Mouse (Mus musculus) spleen, adult 2 months (tissue): Measurements from ENCODE around the gene Rspry1. TPM values are rescaled to one million over a fixed set of nuclear protein-coding genes. Genes with fewer than 3 reads are reported as not detected.

Experiments used
- DNase-seq, 2 experiments: peaks; one replicate each; pipeline versions ENCODE4 v3.0.0 to v3.0.0-alpha.2; 2012 to 2021; ENCODE audit warnings: low spot score in 2 of 2, low read depth in 1 of 2
- H3K27ac ChIP-seq: fragments of 200-500 bp; 2 replicates; pipeline ENCODE4 v1.5.1; 2012; ENCODE audit warnings: low read length, inconsistent platforms; ENCODE audit not compliant: insufficient read depth
- H3K27me3 ChIP-seq: fragments of 200-500 bp; 2 replicates; pipeline ENCODE4 v1.6.1; 2012; ENCODE audit warnings: mild to moderate bottlenecking, moderate library complexity, low read length, inconsistent platforms; ENCODE audit not compliant: control insufficient read depth, insufficient read depth
- H3K36me3 ChIP-seq: fragments of 200-500 bp; 2 replicates; pipeline ENCODE4 v1.6.1; 2012; ENCODE audit warnings: mild to moderate bottlenecking, low read length, inconsistent platforms; ENCODE audit not compliant: control insufficient read depth, insufficient read depth
- H3K4me1 ChIP-seq: fragments of 200-500 bp; 2 replicates; pipeline ENCODE4 v1.6.1; 2011; ENCODE audit warnings: inconsistent platforms; ENCODE audit not compliant: control insufficient read depth, insufficient read depth, insufficient read length
- H3K4me3 ChIP-seq: fragments of 200-500 bp; 2 replicates; pipeline ENCODE4 v1.5.1; 2011; ENCODE audit warnings: mild to moderate bottlenecking, inconsistent platforms; ENCODE audit not compliant: insufficient read depth, insufficient read length; ENCODE audit errors: extremely low read depth
- CTCF ChIP-seq: fragments of 200-500 bp; IDR thresholded peaks from 2 replicates; pipeline ENCODE4 v1.5.1; 2011; ENCODE audit warnings: mild to moderate bottlenecking, inconsistent platforms; ENCODE audit not compliant: insufficient read depth, insufficient read length, insufficient replicate concordance; ENCODE audit errors: extremely low read depth
- POLR2A ChIP-seq: fragments of 200-500 bp; IDR thresholded peaks from 2 replicates; pipeline ENCODE4 v1.6.1; 2011; ENCODE audit warnings: low read depth, low read length, inconsistent platforms
- WGBS: fragments of 180-500 bp; shearing (Covaris S2); methylation state at CpG from one replicate; pipeline ENCODE4 v1.1.7; 2018; 5-methylcytosine and 5-hydroxymethylcytosine counted together
- polyA plus RNA-seq: library from polyadenylated mRNA; depleted of rRNA; stranded (reverse); fragments of >200 nt; gene quantifications from 2 replicates; pipeline ENCODE4 v1.2.3, GENCODE M21; 2012

Rspry1 gene
- polyA plus RNA-seq, 1 experiment = 5.1 TPM

- Histone ChIP-seq H3K4me3 (no peak overlapping the region), H3K36me3 (no peaks in the 10 kb centered on the region), H3K27me3 (no peaks in the 10 kb centered on the region), H3K4me1 (no peaks in the 10 kb centered on the region), H3K27ac (no peak overlapping the region)
- 86% methylated on average over 15 of the region's 15 CpGs for WGBS
- TF ChIP-seq POLR2A (no peak), CTCF (no peak)
- no peak for DNase-seq
Observed at GRCm38 (mm10) chr8:94566446-94567158, 35.1 kb upstream of the Rspry1 start.

- Histone ChIP-seq H3K36me3 (no peaks in the 10 kb centered on the region), H3K27ac (no peak overlapping the region), H3K4me3 (no peak overlapping the region), H3K27me3 (no peaks in the 10 kb centered on the region), H3K4me1 (no peaks in the 10 kb centered on the region)
- 90% methylated on average over 8 of the region's 8 CpGs for WGBS
- DNase-seq = no peak
- TF ChIP-seq POLR2A = no peak
Observed at GRCm38 (mm10) chr8:94567159-94567849, 34.4 kb upstream of the Rspry1 start.

DNA sequence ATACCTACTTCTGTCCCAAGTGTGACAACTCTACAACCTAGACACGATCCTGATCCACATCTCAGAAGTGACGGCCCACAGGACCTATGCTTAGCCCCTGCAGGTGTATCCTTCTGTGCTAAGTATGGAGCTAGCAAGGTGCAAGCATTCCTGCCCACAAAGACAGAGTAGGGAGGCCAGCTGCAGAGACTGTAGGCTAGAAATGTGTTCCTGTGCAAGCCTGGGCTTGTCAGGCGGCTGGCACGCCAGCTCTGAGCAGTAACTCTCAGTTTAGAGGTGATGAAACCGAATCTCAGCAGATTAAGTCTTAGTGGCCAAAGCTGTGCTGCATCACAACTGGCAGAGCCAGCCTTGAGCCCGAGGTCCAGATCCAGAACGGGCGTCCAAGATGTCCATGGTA, 33.6 kb upstream of the Rspry1 start:
- no peak for DNase-seq
- H3K4me1 ChIP-seq = no peaks in the 10 kb centered on the region
- TF ChIP-seq POLR2A (no peak), CTCF (no peak)
- H3K36me3 ChIP-seq = no peaks in the 10 kb centered on the region
- 88% methylated on average over 8 of the region's 8 CpGs for WGBS
- no peak overlapping the region for H3K27ac ChIP-seq
- H3K27me3 ChIP-seq = no peaks in the 10 kb centered on the region
- no peak overlapping the region for H3K4me3 ChIP-seq

- H3K4me1 ChIP-seq = no peaks in the 10 kb centered on the region
- no peak overlapping the region for H3K27ac ChIP-seq
- no peak overlapping the region for H3K4me3 ChIP-seq
- TF ChIP-seq CTCF (no peak), POLR2A (no peak)
- H3K36me3 ChIP-seq = peaks cover 11% of the 10 kb centered on the region
- no peak for DNase-seq
- WGBS = 91% methylated on average over 1 of the region's 1 CpGs
- H3K27me3 ChIP-seq = no peaks in the 10 kb centered on the region
Observed at GRCm38 (mm10) chr8:94569419-94569818, 32.3 kb upstream of the Rspry1 start.

- Histone ChIP-seq H3K4me3 (no peak overlapping the region), H3K27me3 (no peaks in the 10 kb centered on the region), H3K4me1 (no peaks in the 10 kb centered on the region), H3K27ac (no peak overlapping the region), H3K36me3 (peaks cover 24% of the 10 kb centered on the region)
- TF ChIP-seq CTCF (no peak), POLR2A (no peak)
- WGBS = 74% methylated on average over 2 of the region's 2 CpGs
- DNase-seq = no peak
Observed at GRCm38 (mm10) chr8:94571896-94572295, 29.8 kb upstream of the Rspry1 start.

DNA sequence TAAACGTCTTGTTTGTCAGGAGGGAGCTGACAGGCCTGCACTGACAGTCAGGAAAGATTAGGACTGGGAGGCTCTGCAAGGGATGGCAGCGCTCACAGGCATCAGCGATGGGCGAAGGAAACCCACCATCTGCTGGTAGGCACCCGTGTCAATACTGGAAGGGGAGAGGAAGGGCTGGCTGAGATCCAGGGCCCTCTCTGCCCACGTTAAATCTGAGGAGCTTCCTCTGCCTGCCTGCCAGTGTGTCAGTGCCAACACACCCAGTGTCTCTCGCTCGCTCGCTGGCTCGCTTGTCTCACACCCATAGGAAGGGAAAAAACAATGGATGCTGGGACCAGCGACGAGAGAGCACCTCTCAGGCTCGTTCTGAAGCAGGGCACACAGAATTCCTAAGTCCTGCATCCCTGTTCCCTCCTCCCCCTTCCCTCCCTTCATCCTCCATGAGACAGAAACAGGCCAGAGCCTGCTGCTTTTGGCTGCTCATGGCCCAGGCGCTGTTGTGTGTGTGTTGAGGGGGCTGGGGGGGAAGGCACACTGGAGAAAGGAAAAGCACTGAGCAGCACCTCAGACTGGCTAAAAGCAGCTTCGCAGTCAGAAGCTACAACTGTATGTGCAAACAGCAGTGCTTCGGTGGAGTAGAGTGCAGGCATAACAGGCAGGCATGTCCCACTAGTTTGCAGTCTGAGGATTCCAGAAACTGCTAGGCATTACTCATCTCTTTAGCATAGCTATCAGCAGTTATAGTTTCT, 27.4 kb upstream of the Rspry1 start:
- Histone ChIP-seq H3K27ac (no peak overlapping the region), H3K36me3 (peaks cover 32% of the 10 kb centered on the region), H3K4me3 (no peak overlapping the region), H3K27me3 (no peaks in the 10 kb centered on the region), H3K4me1 (no peaks in the 10 kb centered on the region)
- TF ChIP-seq CTCF (no peak), POLR2A (no peak)
- 84% methylated on average over 16 of the region's 16 CpGs for WGBS
- DNase-seq = no peak

- Histone ChIP-seq H3K27ac (no peak overlapping the region), H3K36me3 (peaks cover 32% of the 10 kb centered on the region), H3K4me3 (no peak overlapping the region), H3K4me1 (no peaks in the 10 kb centered on the region), H3K27me3 (no peaks in the 10 kb centered on the region)
- TF ChIP-seq CTCF (no peak), POLR2A (no peak)
- 93% methylated on average over 4 of the region's 4 CpGs for WGBS
- DNase-seq = no peak
Observed at GRCm38 (mm10) chr8:94575148-94575547, 26.6 kb upstream of the Rspry1 start.
